Mouse (Mus musculus): ENCODE measurements around the gene Akap6.

GRCm38 (mm10) chr12:52796471-52796795 is 97.2 kb downstream of the Akap6 start:
- TF ChIP-seq CTCF (IDR thresholded peaks at IDR 0.05; ENCODE audit: low read depth, low read length) (no peak), POLR2A (IDR thresholded peaks at IDR 0.05; ENCODE audit: extremely low read depth, insufficient read depth, low read length) (no peak)

All from liver, adult 2 months (tissue).